Mouse (Mus musculus): ENCODE data around the gene Sin3b. TPM values are rescaled to one million over a fixed set of nuclear protein-coding genes. Genes with fewer than 3 reads are reported as not detected.
"Not testable (repeated sequence)": the region's sequence is repeated elsewhere in the genome, so short reads cannot be mapped to it uniquely, and the experiment has no call there.

Gene Sin3b
- 152 and 153 TPM in 2 replicates for polyA plus RNA-seq (2014; fragmentation: Nextera tagmentation; extraction: Ambion mirVana)

GRCm38 (mm10) chr8:72722769-72723650 is at the start of gene Sin3b:
Gene Sin3b (plus strand): TSS chr8:72723285.
- peak within 1 kb of the TSS; percentile 97 for H3K4me3 ChIP-seq (ENCODE audit: low read depth, low read length)
- no peaks in the 10 kb centered on the region for H3K27me3 ChIP-seq (ENCODE audit: control insufficient read depth, insufficient read depth, low read length)
- H3K9me3 ChIP-seq (replicated peaks; ENCODE audit: control insufficient read depth, low read length): no peaks in the 10 kb centered on the region
- peaks cover 5% of the 10 kb centered on the region; the same call in 1 of the 2 replicates for H3K4me1 ChIP-seq (ENCODE audit: control insufficient read depth, insufficient read depth, low read length)
- H3K36me3 ChIP-seq (ENCODE audit: control insufficient read depth, insufficient read depth, low read length): peaks cover 20% of the 10 kb centered on the region
- 13% methylated on average over 56 of the region's 56 CpGs for WGBS (ENCODE audit: insufficient replicate concordance)
- peak within 1 kb of the TSS; percentile 98 for H3K9ac ChIP-seq (ENCODE audit: low read depth, low read length)
- H3K4me2 ChIP-seq: peak within 1 kb of the TSS; percentile 96
- ATAC-seq (replicated peaks; ENCODE audit: insufficient number of reproducible peaks, low FRiP score, low TSS enrichment): peak; percentile 96
- no peak within 1 kb of the TSS for H3K27ac ChIP-seq (ENCODE audit: low read depth, low read length)

GRCm38 (mm10) chr8:72674184-72674583 is 48.9 kb upstream of the Sin3b start:
- Histone ChIP-seq H3K36me3 (ENCODE audit: control insufficient read depth, insufficient read depth, low read length) (no peaks in the 10 kb centered on the region), H3K9me3 (replicated peaks; ENCODE audit: control insufficient read depth, low read length) (no peaks in the 10 kb centered on the region), H3K4me3 (ENCODE audit: low read depth, low read length) (no peak overlapping the region), H3K9ac (ENCODE audit: low read depth, low read length) (no peak overlapping the region), H3K27ac (ENCODE audit: low read depth, low read length) (no peak overlapping the region), H3K27me3 (ENCODE audit: control insufficient read depth, insufficient read depth, low read length) (no peaks in the 10 kb centered on the region), H3K4me2 (no peak overlapping the region), H3K4me1 (ENCODE audit: control insufficient read depth, insufficient read depth, low read length) (no peaks in the 10 kb centered on the region)
- ATAC-seq (replicated peaks; ENCODE audit: insufficient number of reproducible peaks, low FRiP score, low TSS enrichment): no peak
- WGBS (ENCODE audit: insufficient replicate concordance): 77% methylated on average over 2 of the region's 2 CpGs

- H3K9me3 ChIP-seq (replicated peaks; ENCODE audit: control insufficient read depth, low read length): no peaks in the 10 kb centered on the region
- H3K27me3 ChIP-seq (ENCODE audit: control insufficient read depth, insufficient read depth, low read length): no peaks in the 10 kb centered on the region
- no peak overlapping the region for H3K4me3 ChIP-seq (ENCODE audit: low read depth, low read length)
- WGBS (ENCODE audit: insufficient replicate concordance): 52% methylated on average over 4 of the region's 4 CpGs
- H3K9ac ChIP-seq (ENCODE audit: low read depth, low read length): no peak overlapping the region
- no peaks in the 10 kb centered on the region for H3K4me1 ChIP-seq (ENCODE audit: control insufficient read depth, insufficient read depth, low read length)
- no peak overlapping the region for H3K4me2 ChIP-seq
- no peak overlapping the region for H3K27ac ChIP-seq (ENCODE audit: low read depth, low read length)
- no peak for ATAC-seq (replicated peaks; ENCODE audit: insufficient number of reproducible peaks, low FRiP score, low TSS enrichment)
- no peaks in the 10 kb centered on the region for H3K36me3 ChIP-seq (ENCODE audit: control insufficient read depth, insufficient read depth, low read length)
Measured at GRCm38 (mm10) chr8:72676436-72676835, 46.6 kb upstream of the Sin3b start.

- not testable (repeated sequence) for H3K36me3 ChIP-seq (ENCODE audit: control insufficient read depth, insufficient read depth, low read length); H3K27ac ChIP-seq (ENCODE audit: low read depth, low read length); H3K4me1 ChIP-seq (ENCODE audit: control insufficient read depth, insufficient read depth, low read length); H3K4me2 ChIP-seq; H3K4me3 ChIP-seq (ENCODE audit: low read depth, low read length); H3K27me3 ChIP-seq (ENCODE audit: control insufficient read depth, insufficient read depth, low read length); ATAC-seq (replicated peaks; ENCODE audit: insufficient number of reproducible peaks, low FRiP score, low TSS enrichment); H3K9me3 ChIP-seq (replicated peaks; ENCODE audit: control insufficient read depth, low read length); H3K9ac ChIP-seq (ENCODE audit: low read depth, low read length)
- WGBS (ENCODE audit: insufficient replicate concordance): 49% methylated on average over 2 of the region's 2 CpGs
Measured at GRCm38 (mm10) chr8:72676844-72677243, 46.2 kb upstream of the Sin3b start.

GRCm38 (mm10) chr8:72677331-72677730 is 45.8 kb upstream of the Sin3b start:
- ATAC-seq (replicated peaks; ENCODE audit: insufficient number of reproducible peaks, low FRiP score, low TSS enrichment): no peak
- WGBS (ENCODE audit: insufficient replicate concordance): 58% methylated on average over 5 of the region's 5 CpGs
- Histone ChIP-seq H3K27me3 (ENCODE audit: control insufficient read depth, insufficient read depth, low read length) (no peaks in the 10 kb centered on the region), H3K4me3 (ENCODE audit: low read depth, low read length) (no peak overlapping the region), H3K9me3 (replicated peaks; ENCODE audit: control insufficient read depth, low read length) (no peaks in the 10 kb centered on the region), H3K9ac (ENCODE audit: low read depth, low read length) (no peak overlapping the region), H3K36me3 (ENCODE audit: control insufficient read depth, insufficient read depth, low read length) (no peaks in the 10 kb centered on the region), H3K4me2 (no peak overlapping the region), H3K27ac (ENCODE audit: low read depth, low read length) (no peak overlapping the region), H3K4me1 (ENCODE audit: control insufficient read depth, insufficient read depth, low read length) (no peaks in the 10 kb centered on the region)

GRCm38 (mm10) chr8:72680133-72680532 is 43.0 kb upstream of the Sin3b start:
- Histone ChIP-seq H3K27ac (ENCODE audit: low read depth, low read length) (no peak overlapping the region), H3K9me3 (replicated peaks; ENCODE audit: control insufficient read depth, low read length) (no peaks in the 10 kb centered on the region), H3K4me3 (ENCODE audit: low read depth, low read length) (no peak overlapping the region), H3K27me3 (ENCODE audit: control insufficient read depth, insufficient read depth, low read length) (no peaks in the 10 kb centered on the region), H3K9ac (ENCODE audit: low read depth, low read length) (no peak overlapping the region), H3K4me2 (no peak overlapping the region), H3K4me1 (ENCODE audit: control insufficient read depth, insufficient read depth, low read length) (no peaks in the 10 kb centered on the region), H3K36me3 (ENCODE audit: control insufficient read depth, insufficient read depth, low read length) (no peaks in the 10 kb centered on the region)
- WGBS (ENCODE audit: insufficient replicate concordance): 13% methylated on average over 3 of the region's 3 CpGs
- ATAC-seq (replicated peaks; ENCODE audit: insufficient number of reproducible peaks, low FRiP score, low TSS enrichment): no peak

- Histone ChIP-seq H3K4me3 (ENCODE audit: low read depth, low read length) (no peak overlapping the region), H3K4me2 (no peak overlapping the region), H3K27me3 (ENCODE audit: control insufficient read depth, insufficient read depth, low read length) (no peaks in the 10 kb centered on the region), H3K36me3 (ENCODE audit: control insufficient read depth, insufficient read depth, low read length) (no peaks in the 10 kb centered on the region), H3K27ac (ENCODE audit: low read depth, low read length) (no peak overlapping the region), H3K9ac (ENCODE audit: low read depth, low read length) (no peak overlapping the region), H3K4me1 (ENCODE audit: control insufficient read depth, insufficient read depth, low read length) (no peaks in the 10 kb centered on the region), H3K9me3 (replicated peaks; ENCODE audit: control insufficient read depth, low read length) (no peaks in the 10 kb centered on the region)
- WGBS (ENCODE audit: insufficient replicate concordance): 73% methylated on average over 4 of the region's 4 CpGs
- ATAC-seq (replicated peaks; ENCODE audit: insufficient number of reproducible peaks, low FRiP score, low TSS enrichment): no peak
Measured at GRCm38 (mm10) chr8:72682051-72682687, 40.9 kb upstream of the Sin3b start.

- no peak for ATAC-seq (replicated peaks; ENCODE audit: insufficient number of reproducible peaks, low FRiP score, low TSS enrichment)
- WGBS (ENCODE audit: insufficient replicate concordance): 38% methylated on average over 2 of the region's 2 CpGs
- no peak overlapping the region for H3K4me2 ChIP-seq
Measured at GRCm38 (mm10) chr8:72683010-72683521, 40.0 kb upstream of the Sin3b start.

More at GRCm38 (mm10) chr8:72683010-72683521, 40.0 kb upstream of the Sin3b start:
- H3K27me3 ChIP-seq (ENCODE audit: control insufficient read depth, insufficient read depth, low read length): no peaks in the 10 kb centered on the region
- H3K9me3 ChIP-seq (replicated peaks; ENCODE audit: control insufficient read depth, low read length): no peaks in the 10 kb centered on the region
- no peaks in the 10 kb centered on the region for H3K36me3 ChIP-seq (ENCODE audit: control insufficient read depth, insufficient read depth, low read length)
- no peak overlapping the region for H3K9ac ChIP-seq (ENCODE audit: low read depth, low read length)
- no peaks in the 10 kb centered on the region for H3K4me1 ChIP-seq (ENCODE audit: control insufficient read depth, insufficient read depth, low read length)
- H3K4me3 ChIP-seq (ENCODE audit: low read depth, low read length): no peak overlapping the region
- H3K27ac ChIP-seq (ENCODE audit: low read depth, low read length): no peak overlapping the region

Data from heart, embryonic 11.5 days (tissue).